Mouse (Mus musculus) stomach, postnatal 0 days (tissue): Measurements from ENCODE around the gene AI854703. TPM values are rescaled to one million over a fixed set of nuclear protein-coding genes. Genes with fewer than 3 reads are reported as not detected.

Source experiments
- ATAC-seq: fragments of 200-750 bp; cut with Nextera tagmentation; 2 replicates; pipeline ENCODE4 v1.8.0; 2017; ENCODE audit not compliant: low FRiP score, low TSS enrichment
- DNase-seq: peaks from one replicate; pipeline ENCODE4 v3.0.0-alpha.2; 2016; ENCODE audit warnings: low spot score
- H3K27ac ChIP-seq: fragments of 300-500 bp; sonication (generic); replicated peaks from 2 replicates; pipeline ENCODE4 v1.5.1; 2014; ENCODE audit warnings: mild to moderate bottlenecking, control low read depth
- H3K27me3 ChIP-seq: fragments of 300-500 bp; sonication (generic); 2 replicates; pipeline ENCODE4 v1.6.1; 2014; ENCODE audit warnings: low read length; ENCODE audit not compliant: control insufficient read depth, insufficient read depth
- H3K36me3 ChIP-seq: fragments of 300-500 bp; sonication (generic); 2 replicates; pipeline ENCODE4 v1.6.1; 2014; ENCODE audit warnings: low read length, mixed read lengths; ENCODE audit not compliant: control insufficient read depth, insufficient read depth
- H3K4me1 ChIP-seq: fragments of 300-500 bp; sonication (generic); replicated peaks from 2 replicates; pipeline ENCODE4 v1.6.1; 2014; ENCODE audit warnings: antibody characterized with exemption; ENCODE audit not compliant: control insufficient read depth, insufficient read depth
- H3K4me2 ChIP-seq: fragments of 300-500 bp; sonication (generic); replicated peaks from 2 replicates; pipeline ENCODE4 v1.6.1; 2014; ENCODE audit warnings: low read depth, mild to moderate bottlenecking, control low read depth, moderate library complexity
- H3K4me3 ChIP-seq: fragments of 300-500 bp; sonication (generic); 2 replicates; pipeline ENCODE4 v1.5.1; 2014; ENCODE audit warnings: low read depth, low read length, control low read depth
- H3K9ac ChIP-seq: fragments of 300-500 bp; sonication (generic); 2 replicates; pipeline ENCODE4 v1.6.1; 2014; ENCODE audit warnings: mild to moderate bottlenecking, low read length, control low read depth, mixed read lengths
- H3K9me3 ChIP-seq: fragments of 300-500 bp; sonication (generic); 2 replicates; pipeline ENCODE4 v1.6.1; 2016; ENCODE audit warnings: low read length; ENCODE audit not compliant: control insufficient read depth
- CTCF ChIP-seq: IDR thresholded peaks from 2 replicates; pipeline ENCODE4 v1.5.1; 2016; ENCODE audit warnings: antibody characterized with exemption, low read depth, mild to moderate bottlenecking, moderate library complexity
- EP300 ChIP-seq: optimal IDR thresholded peaks from 2 replicates; pipeline ENCODE3; 2016; ENCODE audit warnings: antibody characterized with exemption
- WGBS: fragments of 180-500 bp; shearing (Covaris S2); extraction: QIAGEN DNeasy Blood & Tissue Kit; methylation state at CpG from one replicate; pipeline ENCODE4 v1.1.7; 2014; 5-methylcytosine and 5-hydroxymethylcytosine counted together
- polyA plus RNA-seq: library from polyadenylated mRNA; unstranded; fragments of >200 nt; fragmentation: Nextera tagmentation; extraction: Ambion mirVana; gene quantifications from 2 replicates; pipeline ENCODE4 v1.2.1, GENCODE M21; 2015

Gene AI854703
- polyA plus RNA-seq, 1 experiment from 2014 or later = 0.76 TPM

GRCm38 (mm10) chr6:48669446-48669969, 42.9 kb downstream of the AI854703 start:
- TF ChIP-seq CTCF (no peak), EP300 (no peak)
- Histone ChIP-seq H3K4me2 (no peak overlapping the region), H3K27me3 (no peaks in the 10 kb centered on the region), H3K4me3 (no peak overlapping the region), H3K27ac (no peak overlapping the region), H3K36me3 (no peaks in the 10 kb centered on the region), H3K9me3 (no peaks in the 10 kb centered on the region), H3K4me1 (no peaks in the 10 kb centered on the region), H3K9ac (no peak overlapping the region)
- WGBS = 58% methylated on average over 2 of the region's 2 CpGs
- ATAC-seq (no peak), DNase-seq (peak; percentile 4)

GRCm38 (mm10) chr6:48674291-48675058, 47.9 kb downstream of the AI854703 start:
- TF ChIP-seq EP300 = no peak
- TF ChIP-seq CTCF = no peak
- DNase-seq = no peak
- 97% methylated on average over 9 of the region's 9 CpGs for WGBS
- no peak for ATAC-seq
- Histone ChIP-seq H3K36me3 (no peaks in the 10 kb centered on the region), H3K27me3 (no peaks in the 10 kb centered on the region), H3K4me3 (no peak overlapping the region), H3K27ac (no peak overlapping the region), H3K9me3 (no peaks in the 10 kb centered on the region), H3K9ac (no peak overlapping the region), H3K4me1 (no peaks in the 10 kb centered on the region; the same call in 1 of the 2 replicates), H3K4me2 (no peak overlapping the region)

GRCm38 (mm10) chr6:48675400-48675930, 48.9 kb downstream of the AI854703 start:
- no peaks in the 10 kb centered on the region for H3K9me3 ChIP-seq
- no peaks in the 10 kb centered on the region for H3K27me3 ChIP-seq
- no peaks in the 10 kb centered on the region for H3K36me3 ChIP-seq
- no peaks in the 10 kb centered on the region; the same call in 1 of the 2 replicates for H3K4me1 ChIP-seq
- no peak overlapping the region for H3K4me3 ChIP-seq
- TF ChIP-seq CTCF = no peak
- no peak for TF ChIP-seq EP300
- no peak overlapping the region for H3K27ac ChIP-seq
- peak; percentile 16 for DNase-seq
- WGBS = 51% methylated on average over 10 of the region's 10 CpGs
- H3K4me2 ChIP-seq = peak overlapping the region; percentile 37
- ATAC-seq = no peak
- H3K9ac ChIP-seq = no peak overlapping the region

GRCm38 (mm10) chr6:48675931-48676859, 49.6 kb downstream of the AI854703 start, which contains the start of gene Gimap9:
Gene Gimap9 (plus strand): TSS chr6:48676129.
- H3K36me3 ChIP-seq = no peaks in the 10 kb centered on the region
- no peak within 1 kb of the TSS for H3K27ac ChIP-seq
- TF ChIP-seq CTCF (no peak), EP300 (no peak)
- ATAC-seq = peak; percentile 53; the same call in 1 of the 2 replicates
- no peak within 1 kb of the TSS for H3K9ac ChIP-seq
- WGBS = 30% methylated on average over 13 of the region's 13 CpGs
- no peaks in the 10 kb centered on the region; the same call in 1 of the 2 replicates for H3K4me1 ChIP-seq
- no peaks in the 10 kb centered on the region for H3K27me3 ChIP-seq
- H3K4me3 ChIP-seq = peak within 1 kb of the TSS; percentile 19; the same call in 1 of the 2 replicates
- H3K9me3 ChIP-seq = no peaks in the 10 kb centered on the region
- peak; percentile 62 for DNase-seq
- H3K4me2 ChIP-seq = peak within 1 kb of the TSS; percentile 37

- no peaks in the 10 kb centered on the region for H3K36me3 ChIP-seq
- H3K4me1 ChIP-seq = no peaks in the 10 kb centered on the region; the same call in 1 of the 2 replicates
- ATAC-seq (no peak), DNase-seq (no peak)
- H3K9ac ChIP-seq = no peak overlapping the region
- 79% methylated on average over 5 of the region's 5 CpGs for WGBS
- H3K9me3 ChIP-seq = no peaks in the 10 kb centered on the region
- no peak overlapping the region; the same call in 1 of the 2 replicates for H3K4me2 ChIP-seq
- TF ChIP-seq EP300 = no peak
- TF ChIP-seq CTCF = no peak
- H3K4me3 ChIP-seq = no peak overlapping the region
- H3K27ac ChIP-seq = no peak overlapping the region
- H3K27me3 ChIP-seq = no peaks in the 10 kb centered on the region
These were observed 50.4 kb downstream of the AI854703 start for GRCm38 (mm10) chr6:48676860-48677415.
